Mouse (Mus musculus) brain, embryonic 14.5 days (tissue): Measurements from ENCODE around the gene Tas2r121. TPM values are rescaled to one million over a fixed set of nuclear protein-coding genes. Genes with fewer than 3 reads are reported as not detected.
"Not testable (repeated sequence)": the region's sequence is repeated elsewhere in the genome, so short reads cannot be mapped to it uniquely, and the experiment has no call there.

Experiments
- DNase-seq: peaks from one replicate; pipeline ENCODE4 v3.0.0-alpha.2; 2011; ENCODE audit warnings: low read depth
- CTCF ChIP-seq: fragments of 200-500 bp; IDR thresholded peaks from 2 replicates; pipeline ENCODE4 v1.5.1; 2012; ENCODE audit warnings: inconsistent platforms, mild to moderate bottlenecking, moderate library complexity, borderline replicate concordance; ENCODE audit not compliant: insufficient read depth, insufficient read length; ENCODE audit errors: extremely low read depth
- POLR2A ChIP-seq: fragments of 200-500 bp; IDR thresholded peaks from 2 replicates; pipeline ENCODE4 v1.6.1; 2012; ENCODE audit warnings: mild to moderate bottlenecking, inconsistent platforms, borderline replicate concordance; ENCODE audit not compliant: poor library complexity, insufficient read depth, insufficient read length, severe bottlenecking; ENCODE audit errors: extremely low read depth
- polyA plus RNA-seq: library from polyadenylated mRNA; depleted of rRNA; stranded (reverse); fragments of >200 nt; gene quantifications from 2 replicates; pipeline ENCODE4 v1.2.3, GENCODE M21; 2012; rRNA removed

Gene Tas2r121
- not detected in 2 replicates for polyA plus RNA-seq

DNA sequence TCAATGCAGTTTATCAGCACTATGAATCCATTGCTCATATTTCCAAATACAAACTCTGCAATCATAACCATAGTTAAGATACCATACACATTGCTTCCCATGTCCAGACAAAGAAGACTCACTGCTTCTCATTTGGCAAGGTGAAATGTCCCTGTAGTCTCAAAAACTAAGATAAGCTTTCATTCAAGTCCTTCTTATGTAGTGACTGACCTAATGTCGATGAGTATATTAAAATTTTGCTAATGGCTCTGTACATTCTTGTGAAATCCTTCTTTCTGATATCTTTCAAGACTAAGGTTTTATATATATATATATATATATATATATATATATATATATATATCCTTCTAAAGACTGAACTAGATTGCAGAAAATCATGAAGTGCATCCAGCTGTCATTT is at the start of gene Tas2r121:
Gene Tas2r121, minus strand, starts transcription at position 101 of the 400 bp plus-strand sequence.
- TF ChIP-seq CTCF = no peak
- TF ChIP-seq POLR2A = no peak
- no peak for DNase-seq

DNA sequence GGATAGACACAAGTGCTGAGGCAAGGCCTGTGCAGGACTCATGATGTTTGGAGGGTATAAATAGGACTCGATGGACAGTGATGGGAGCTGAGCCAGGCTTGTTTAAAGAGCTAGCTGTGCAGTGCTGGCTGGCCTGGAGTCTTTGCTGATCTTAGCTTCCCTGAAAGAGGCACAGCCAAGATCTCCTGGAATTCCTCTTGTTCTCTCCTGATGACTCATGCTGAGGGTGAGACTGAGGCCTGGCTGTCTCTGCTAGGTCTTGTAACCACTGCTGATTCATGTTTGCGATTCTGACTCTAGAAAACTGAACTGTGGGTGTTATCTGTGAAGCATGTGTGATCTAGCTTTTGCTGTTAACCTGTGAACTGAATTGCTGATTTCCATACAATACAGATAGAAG is 49.4 kb upstream of the Tas2r121 start:
- no peak for TF ChIP-seq CTCF
- TF ChIP-seq POLR2A = no peak
- DNase-seq = no peak

DNA sequence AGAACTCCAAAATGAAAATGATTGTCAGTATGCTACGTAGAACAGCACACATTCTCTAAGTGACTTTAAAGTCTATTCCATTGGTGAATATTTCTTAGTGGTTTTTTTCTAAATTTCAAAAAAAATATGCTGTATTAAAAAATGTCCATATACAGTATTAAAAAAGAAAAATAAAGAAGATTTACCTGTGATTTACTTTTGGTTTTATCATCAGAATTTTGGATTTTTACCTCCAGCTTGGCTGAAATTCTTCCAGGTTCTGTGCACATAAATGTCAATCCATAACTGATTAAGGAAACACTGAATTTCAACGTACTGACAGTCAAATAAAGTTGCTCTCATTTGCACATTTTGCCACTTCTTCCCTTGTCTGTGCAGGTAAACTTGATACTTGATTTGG is 37.1 kb upstream of the Tas2r121 start, which contains the start of gene Tas2r115:
Gene Tas2r115, minus strand, starts transcription at position 101 of the 400 bp plus-strand sequence.
- DNase-seq = no peak
- TF ChIP-seq POLR2A = no peak

DNA sequence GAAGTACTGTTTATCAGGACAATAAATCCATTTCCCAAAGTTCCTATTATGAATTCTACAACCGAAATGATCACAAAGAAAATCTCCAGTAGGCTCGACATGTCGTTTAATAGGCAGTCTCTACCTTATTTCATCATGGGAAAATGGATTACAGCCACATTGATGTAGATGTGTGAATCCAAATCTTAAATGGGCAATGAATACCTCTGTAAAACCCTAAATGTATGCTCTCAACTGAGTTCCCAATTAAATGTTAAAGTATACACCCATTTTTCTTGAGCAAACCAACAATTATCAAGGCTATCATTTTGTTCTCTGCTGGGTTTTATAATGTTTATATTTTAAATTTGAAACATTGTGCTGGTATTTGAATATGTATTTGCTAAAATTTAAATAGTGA is 11.0 kb upstream of the Tas2r121 start, which contains the start of gene Tas2r122:
Gene Tas2r122, minus strand, starts transcription at position 101 of the 400 bp plus-strand sequence.
- TF ChIP-seq CTCF = no peak
- TF ChIP-seq POLR2A = no peak
- no peak for DNase-seq

DNA sequence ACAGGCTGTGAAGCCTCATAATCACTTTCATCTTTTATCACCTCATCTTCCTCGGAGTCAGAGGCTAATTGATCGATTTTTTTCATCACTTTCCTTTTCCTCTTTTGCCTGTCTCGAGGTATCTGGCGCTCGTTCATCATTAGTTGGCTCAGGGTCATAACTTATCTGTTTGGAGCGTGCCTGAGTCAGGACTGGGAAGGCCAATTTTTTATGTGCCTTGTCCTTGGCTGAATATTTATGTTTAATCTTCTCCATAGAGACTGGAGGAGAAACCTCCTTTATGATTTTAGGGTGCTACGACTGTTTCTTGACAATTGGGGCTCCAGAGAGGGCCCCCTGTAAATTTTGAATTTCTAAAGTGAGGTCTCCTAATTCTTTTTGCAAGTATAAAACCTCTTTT is 9.2 kb downstream of the Tas2r121 start:
- DNase-seq = not testable (repeated sequence)

DNA sequence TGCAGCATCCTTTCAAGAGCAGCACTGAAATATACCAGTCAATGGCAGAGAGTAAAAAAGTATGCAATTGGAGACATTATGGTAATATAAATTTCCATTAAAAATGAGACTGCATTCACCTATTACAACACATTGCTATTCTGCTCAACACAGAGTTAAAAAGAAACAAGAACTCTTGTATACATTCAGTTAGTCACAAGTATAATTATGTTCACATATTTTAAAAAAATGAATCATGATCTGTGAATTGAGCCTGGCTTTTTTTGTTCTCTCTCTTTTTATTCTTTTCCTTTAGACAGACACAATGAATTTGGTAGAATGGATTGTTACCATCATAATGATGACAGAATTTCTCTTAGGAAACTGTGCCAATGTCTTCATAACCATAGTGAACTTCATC is 44.2 kb downstream of the Tas2r121 start, which contains the start of gene Tas2r120:
Gene Tas2r120, plus strand, starts transcription at position 301 of the 400 bp plus-strand sequence.
- no peak for TF ChIP-seq CTCF
- no peak for TF ChIP-seq POLR2A
- DNase-seq = no peak

DNA sequence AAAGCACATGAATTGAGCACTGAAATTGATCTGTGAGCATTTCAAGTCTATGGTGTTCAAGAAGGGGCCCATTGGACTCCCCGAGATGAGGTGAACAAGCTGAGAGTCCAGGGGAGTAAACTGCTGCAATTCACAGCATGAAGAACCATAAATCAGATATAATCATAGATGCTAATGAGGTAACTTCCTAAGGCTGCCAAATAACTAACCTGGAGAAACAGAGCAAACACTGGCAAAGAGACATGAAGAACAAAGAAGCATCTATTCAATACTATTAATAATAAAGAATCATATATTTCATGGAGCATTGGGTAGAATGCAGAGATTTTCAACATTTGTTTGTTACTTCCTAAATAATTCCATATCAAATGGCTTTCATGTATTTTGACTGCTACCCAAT is 49.4 kb downstream of the Tas2r121 start, which contains the start of gene A630073D07Rik:
Gene A630073D07Rik, minus strand, starts transcription at position 101 of the 400 bp plus-strand sequence.
- no peak for DNase-seq
- TF ChIP-seq CTCF (no peak), POLR2A (no peak)

Other genes with a start within 250 kb of the Tas2r121 start
- not detected in 2 replicates for gene Prh1, start 131.2 kb downstream of the Tas2r121 start, polyA plus RNA-seq
- gene Prp2, start 105.1 kb downstream of the Tas2r121 start, polyA plus RNA-seq = not detected in 2 replicates
- gene A630073D07Rik, start 49.5 kb downstream of the Tas2r121 start, polyA plus RNA-seq = not detected in 2 replicates
- not detected in 2 replicates for gene Tas2r120, start 44.1 kb downstream of the Tas2r121 start, polyA plus RNA-seq
- gene Tas2r122, start 10.9 kb upstream of the Tas2r121 start, polyA plus RNA-seq = not detected in 2 replicates
- gene Tas2r115, start 37.0 kb upstream of the Tas2r121 start, polyA plus RNA-seq = not detected in 2 replicates
- gene Tas2r124, start 53.7 kb upstream of the Tas2r121 start, polyA plus RNA-seq = not detected in 2 replicates
- gene Tas2r102, start 61.1 kb upstream of the Tas2r121 start, polyA plus RNA-seq = not detected in 2 replicates
- not detected in 2 replicates for gene Tas2r136, start 77.2 kb upstream of the Tas2r121 start, polyA plus RNA-seq
- not detected in 2 replicates for gene Tas2r117, start 101.8 kb upstream of the Tas2r121 start, polyA plus RNA-seq
- gene Tas2r123, start 146.1 kb upstream of the Tas2r121 start, polyA plus RNA-seq = not detected in 2 replicates
- gene Tas2r116, start 154.4 kb upstream of the Tas2r121 start, polyA plus RNA-seq = not detected in 2 replicates
- not detected in 2 replicates for gene Tas2r110, start 167.0 kb upstream of the Tas2r121 start, polyA plus RNA-seq
- gene Tas2r113, start 192.0 kb upstream of the Tas2r121 start, polyA plus RNA-seq = not detected in 2 replicates
- not detected in 2 replicates for gene Tas2r125, start 208.6 kb upstream of the Tas2r121 start, polyA plus RNA-seq